Mouse (Mus musculus): ENCODE data around the gene Dusp6. TPM values are rescaled to one million over a fixed set of nuclear protein-coding genes. Genes with fewer than 3 reads are reported as not detected.
A peak's percentile ranks its signal among the peaks of the same experiment; 100 is the strongest.

Gene Dusp6
- polyA plus RNA-seq, 1 experiment from 2014 or later = 37.6 TPM

GRCm38 (mm10) chr10:99310204-99310603 is 47.2 kb downstream of the Dusp6 start:
- H3K4me2 ChIP-seq = no peak overlapping the region
- DNase-seq (ENCODE audit: low spot score) = no peak
- WGBS = 85% methylated on average over 10 of the region's 10 CpGs
- H3K9me3 ChIP-seq (ENCODE audit: control insufficient read depth, low read length) = no peaks in the 10 kb centered on the region
- no peaks in the 10 kb centered on the region for H3K36me3 ChIP-seq (ENCODE audit: control insufficient read depth, insufficient read depth, low read length)
- H3K27me3 ChIP-seq (replicated peaks; ENCODE audit: control insufficient read depth, insufficient read depth, low read length) = no peaks in the 10 kb centered on the region
- H3K27ac ChIP-seq (ENCODE audit: low read depth, low read length) = no peak overlapping the region
- H3K4me3 ChIP-seq (ENCODE audit: low read depth, low read length) = no peak overlapping the region
- no peak overlapping the region for H3K9ac ChIP-seq (ENCODE audit: low read depth, low read length)
- no peaks in the 10 kb centered on the region for H3K4me1 ChIP-seq (replicated peaks; ENCODE audit: control insufficient read depth, insufficient read depth, low read length)
- no peak for ATAC-seq (replicated peaks; ENCODE audit: low FRiP score)

DNA sequence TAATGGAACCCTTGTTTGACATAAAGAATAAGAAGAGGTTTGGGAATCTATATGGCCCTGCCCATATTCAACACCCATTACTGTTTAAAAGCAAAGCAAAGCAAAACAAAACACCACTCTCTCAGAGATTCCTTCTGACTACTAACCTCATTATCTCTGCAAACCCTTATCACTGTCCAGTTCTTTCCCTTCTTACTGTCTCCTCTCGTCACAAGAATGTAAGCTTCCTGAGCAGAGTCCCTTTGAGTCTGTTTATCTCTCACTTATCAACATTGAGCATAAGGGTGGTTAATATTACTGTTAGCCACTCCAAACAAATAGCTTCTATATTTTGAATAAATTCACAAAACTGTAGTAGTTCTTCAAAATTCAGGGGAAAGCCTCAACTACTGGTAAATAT is 48.9 kb downstream of the Dusp6 start:
- H3K4me1 ChIP-seq (replicated peaks; ENCODE audit: control insufficient read depth, insufficient read depth, low read length) = no peaks in the 10 kb centered on the region
- no peaks in the 10 kb centered on the region for H3K27me3 ChIP-seq (replicated peaks; ENCODE audit: control insufficient read depth, insufficient read depth, low read length)
- DNase-seq (ENCODE audit: low spot score) (no peak), ATAC-seq (replicated peaks; ENCODE audit: low FRiP score) (0 out of 2 replicates have a peak, but pooled peaks have one; percentile 23)
- no peak overlapping the region for H3K9ac ChIP-seq (ENCODE audit: low read depth, low read length)
- no peak overlapping the region for H3K4me2 ChIP-seq
- H3K27ac ChIP-seq (ENCODE audit: low read depth, low read length) = no peak overlapping the region
- no peaks in the 10 kb centered on the region for H3K9me3 ChIP-seq (ENCODE audit: control insufficient read depth, low read length)
- no peak overlapping the region for H3K4me3 ChIP-seq (ENCODE audit: low read depth, low read length)
- WGBS = 15% methylated on average over 1 of the region's 1 CpGs
- H3K36me3 ChIP-seq (ENCODE audit: control insufficient read depth, insufficient read depth, low read length) = no peaks in the 10 kb centered on the region

DNA sequence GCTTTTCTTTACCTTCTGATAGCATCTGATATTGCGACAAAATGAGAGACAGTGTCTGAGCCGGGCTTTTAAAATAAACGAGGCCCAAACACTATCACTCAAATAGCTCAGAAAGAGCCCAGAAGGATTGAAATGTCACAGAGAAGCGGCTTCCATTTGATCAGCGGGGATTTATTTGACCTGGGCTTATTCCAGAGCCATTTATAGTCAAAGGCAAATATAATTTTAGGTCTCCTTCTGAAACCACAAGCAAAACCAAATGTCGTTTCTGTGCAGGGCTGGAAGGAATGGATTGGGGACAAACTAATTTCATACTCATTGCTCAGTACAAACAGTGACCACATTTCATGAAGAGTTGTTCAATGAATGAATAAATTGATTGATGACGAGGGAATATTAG is 51.3 kb downstream of the Dusp6 start:
- Histone ChIP-seq H3K9me3 (ENCODE audit: control insufficient read depth, low read length) (no peaks in the 10 kb centered on the region), H3K36me3 (ENCODE audit: control insufficient read depth, insufficient read depth, low read length) (no peaks in the 10 kb centered on the region), H3K27ac (ENCODE audit: low read depth, low read length) (no peak overlapping the region), H3K9ac (ENCODE audit: low read depth, low read length) (no peak overlapping the region), H3K4me1 (replicated peaks; ENCODE audit: control insufficient read depth, insufficient read depth, low read length) (no peaks in the 10 kb centered on the region), H3K27me3 (replicated peaks; ENCODE audit: control insufficient read depth, insufficient read depth, low read length) (no peaks in the 10 kb centered on the region), H3K4me2 (no peak overlapping the region), H3K4me3 (ENCODE audit: low read depth, low read length) (no peak overlapping the region)
- ATAC-seq (replicated peaks; ENCODE audit: low FRiP score) (no peak), DNase-seq (ENCODE audit: low spot score) (no peak)
- 63% methylated on average over 7 of the region's 7 CpGs for WGBS

DNA sequence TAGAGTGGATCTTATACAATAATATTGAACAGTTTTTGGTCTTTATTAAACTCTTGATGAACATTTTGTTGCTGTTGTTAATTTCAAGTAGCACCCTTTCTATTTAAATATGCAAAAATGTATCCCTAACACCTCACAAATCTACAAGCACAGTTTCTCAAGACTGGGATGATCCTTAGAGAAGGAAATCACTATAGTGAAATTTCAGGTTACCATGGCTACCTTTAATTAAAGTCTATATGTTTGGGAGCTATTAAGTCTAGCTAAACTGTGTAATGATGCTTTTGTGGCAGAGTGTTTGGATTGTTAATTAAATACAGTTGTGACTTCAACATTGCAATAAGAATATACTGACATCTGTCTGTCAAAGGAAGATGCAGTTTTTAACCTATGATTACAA is 54.0 kb downstream of the Dusp6 start:
- no peak overlapping the region for H3K9ac ChIP-seq (ENCODE audit: low read depth, low read length)
- no peak overlapping the region for H3K27ac ChIP-seq (ENCODE audit: low read depth, low read length)
- no peak overlapping the region for H3K4me2 ChIP-seq
- H3K27me3 ChIP-seq (replicated peaks; ENCODE audit: control insufficient read depth, insufficient read depth, low read length) = no peaks in the 10 kb centered on the region
- no peaks in the 10 kb centered on the region for H3K36me3 ChIP-seq (ENCODE audit: control insufficient read depth, insufficient read depth, low read length)
- DNase-seq (ENCODE audit: low spot score) = no peak
- H3K4me3 ChIP-seq (ENCODE audit: low read depth, low read length) = no peak overlapping the region
- no peaks in the 10 kb centered on the region for H3K9me3 ChIP-seq (ENCODE audit: control insufficient read depth, low read length)
- no peak for ATAC-seq (replicated peaks; ENCODE audit: low FRiP score)
- no peaks in the 10 kb centered on the region for H3K4me1 ChIP-seq (replicated peaks; ENCODE audit: control insufficient read depth, insufficient read depth, low read length)

Other genes with a start within 250 kb of the Dusp6 start
- 19.0 and 20.5 TPM in 2 replicates for gene Poc1b, start 156.2 kb upstream of the Dusp6 start, polyA plus RNA-seq (2014; fragmentation: Nextera tagmentation; extraction: Ambion mirVana)
- 7.0 and 7.8 TPM in 2 replicates for gene Galnt4, start 155.1 kb upstream of the Dusp6 start, polyA plus RNA-seq (2014; fragmentation: Nextera tagmentation; extraction: Ambion mirVana)
- gene Phxr2, start 136.9 kb upstream of the Dusp6 start, polyA plus RNA-seq (2014; fragmentation: Nextera tagmentation; extraction: Ambion mirVana) = 0.14 TPM in 1 of 2 replicates, not detected in the other

Measured in liver, embryonic 11.5 days (tissue).